Mouse (Mus musculus) MEL (cell line): ENCODE results near the gene Ascc2. TPM values are rescaled to one million over a fixed set of nuclear protein-coding genes. Genes with fewer than 3 reads are reported as not detected.
A peak's percentile ranks its signal among the peaks of the same experiment; 100 is the strongest.

Source experiments
- DNase-seq: peaks from one replicate; pipeline ENCODE4 v3.0.0; 2011; ENCODE audit warnings: low read depth, low spot score
- H3K27ac ChIP-seq: 2 replicates; pipeline ENCODE4 v1.5.1; 2012; ENCODE audit warnings: low read depth, mild to moderate bottlenecking, control low read depth, low read length, moderate library complexity; ENCODE audit not compliant: control insufficient read depth
- H3K27me3 ChIP-seq, 2 experiments: fragments of 150-350 bp in 1 of 2; sonication (generic) in 1 of 2; 2 replicates each; pipeline ENCODE4 v1.6.1; 2012; ENCODE audit warnings: low read length in 2 of 2, mild to moderate bottlenecking in 2 of 2, improper control_type of control experiment in 1 of 2, moderate library complexity in 1 of 2; ENCODE audit not compliant: insufficient read depth in 2 of 2, control insufficient read depth in 1 of 2
- H3K36me3 ChIP-seq, 2 experiments: 2 replicates each; pipeline ENCODE4 v1.6.1; 2012 to 2014; ENCODE audit warnings: low read length in 2 of 2, improper control_type of control experiment in 1 of 2, inconsistent platforms in 1 of 2, mild to moderate bottlenecking in 1 of 2; ENCODE audit not compliant: insufficient read depth in 2 of 2, control insufficient read depth in 1 of 2
- H3K4me1 ChIP-seq, 2 experiments: fragments of 150-350 bp in 1 of 2; sonication (generic) in 1 of 2; 2 replicates each; pipeline ENCODE4 v1.6.1; 2012; ENCODE audit warnings: low read length in 2 of 2, improper control_type of control experiment in 1 of 2, mild to moderate bottlenecking in 1 of 2; ENCODE audit not compliant: insufficient read depth in 2 of 2, control insufficient read depth in 1 of 2
- H3K4me3 ChIP-seq, 2 experiments: fragments of 150-350 bp in 1 of 2; sonication (generic) in 1 of 2; 2 replicates each; pipeline ENCODE4 v1.5.1; 2012; ENCODE audit warnings: low read depth in 2 of 2, low read length in 2 of 2, mild to moderate bottlenecking in 2 of 2, moderate library complexity in 2 of 2, control low read depth in 1 of 2, improper control_type of control experiment in 1 of 2; ENCODE audit not compliant: control insufficient read depth in 1 of 2, insufficient read depth in 1 of 2
- H3K79me2 ChIP-seq: 2 replicates; pipeline ENCODE4 v1.6.1; 2012; ENCODE audit warnings: mild to moderate bottlenecking, low read length, moderate library complexity; ENCODE audit not compliant: control insufficient read depth, poor library complexity, insufficient read depth
- H3K9ac ChIP-seq: 2 replicates; pipeline ENCODE4 v1.6.1; 2012; ENCODE audit warnings: low read depth, mild to moderate bottlenecking, control low read depth, low read length, moderate library complexity; ENCODE audit not compliant: control insufficient read depth, poor library complexity, severe bottlenecking
- H3K9me3 ChIP-seq: fragments of 150-350 bp; sonication (generic); replicated peaks from 2 replicates; pipeline ENCODE4 v1.6.1; 2012; ENCODE audit warnings: mild to moderate bottlenecking, low read length, improper control_type of control experiment, moderate library complexity; ENCODE audit not compliant: insufficient read depth
- BHLHE40 ChIP-seq: IDR thresholded peaks from 2 replicates; pipeline ENCODE4 v1.6.1; 2012; ENCODE audit warnings: low read depth, mild to moderate bottlenecking, inconsistent platforms, low read length, improper control_type of control experiment, borderline replicate concordance
- CHD2 ChIP-seq: IDR thresholded peaks from 2 replicates; pipeline ENCODE4 v1.6.1; 2011; ENCODE audit warnings: low read length, improper control_type of control experiment
- CTCF ChIP-seq, 3 experiments: IDR thresholded peaks in 2 of 3; conservative IDR thresholded peaks in 1 of 3; 2 replicates each; pipeline ENCODE4 v1.5.1; 2011 to 2012; ENCODE audit warnings: low read length in 3 of 3, low read depth in 2 of 3, mild to moderate bottlenecking in 2 of 3, improper control_type of control experiment in 1 of 3, inconsistent platforms in 1 of 3, mixed read lengths in 1 of 3, moderate library complexity in 1 of 3; ENCODE audit not compliant: control insufficient read depth in 1 of 3, insufficient read depth in 1 of 3, poor library complexity in 1 of 3, severe bottlenecking in 1 of 3
- E2F4 ChIP-seq: IDR thresholded peaks from 2 replicates; pipeline ENCODE4 v1.6.1; 2011; ENCODE audit warnings: low read depth, low read length, improper control_type of control experiment, borderline replicate concordance
- ELF1 ChIP-seq: IDR thresholded peaks from 2 replicates; pipeline ENCODE4 v1.6.1; 2014; ENCODE audit warnings: low read depth, mild to moderate bottlenecking, inconsistent platforms, low read length, improper control_type of control experiment, moderate library complexity
- ETS1 ChIP-seq: IDR thresholded peaks from 2 replicates; pipeline ENCODE4 v1.6.1; 2012; ENCODE audit warnings: low read depth, mild to moderate bottlenecking, inconsistent platforms, low read length, improper control_type of control experiment, moderate library complexity
- GATA1 ChIP-seq: IDR thresholded peaks from 2 replicates; pipeline ENCODE4 v1.6.1; 2011; ENCODE audit warnings: low read depth, low read length, improper control_type of control experiment
- MAFK ChIP-seq: IDR thresholded peaks from 2 replicates; pipeline ENCODE4 v1.6.1; 2011; ENCODE audit warnings: low read depth, mild to moderate bottlenecking, low read length, improper control_type of control experiment, borderline replicate concordance
- MAX ChIP-seq: IDR thresholded peaks from 2 replicates; pipeline ENCODE4 v1.6.1; 2011; ENCODE audit warnings: low read length, improper control_type of control experiment
- MAZ ChIP-seq: IDR thresholded peaks from 2 replicates; pipeline ENCODE4 v1.6.1; 2012; ENCODE audit warnings: low read depth, mild to moderate bottlenecking, inconsistent platforms, low read length, improper control_type of control experiment
- MXI1 ChIP-seq: IDR thresholded peaks from 2 replicates; pipeline ENCODE4 v1.6.1; 2011; ENCODE audit warnings: mild to moderate bottlenecking, low read depth, low read length, improper control_type of control experiment
- MYB ChIP-seq: IDR thresholded peaks from 2 replicates; pipeline ENCODE4 v1.6.1; 2011; ENCODE audit warnings: mild to moderate bottlenecking, low read depth, low read length, improper control_type of control experiment
- MYC ChIP-seq: IDR thresholded peaks from 2 replicates; pipeline ENCODE4 v1.6.1; 2011; ENCODE audit warnings: low read depth, mild to moderate bottlenecking, low read length, improper control_type of control experiment, moderate library complexity
- NELFE ChIP-seq: IDR thresholded peaks from 2 replicates; pipeline ENCODE4 v1.6.1; 2011; ENCODE audit warnings: low read depth, low read length, improper control_type of control experiment
- POLR2A ChIP-seq, 2 experiments: IDR thresholded peaks; 2 replicates each; pipeline ENCODE4 v1.6.1; 2011 to 2012; ENCODE audit warnings: low read length in 2 of 2, mild to moderate bottlenecking in 2 of 2, control low read depth in 1 of 2, improper control_type of control experiment in 1 of 2, low read depth in 1 of 2, moderate library complexity in 1 of 2; ENCODE audit not compliant: control insufficient read depth in 1 of 2, insufficient read depth in 1 of 2, poor library complexity in 1 of 2
- SIN3A ChIP-seq: IDR thresholded peaks from 2 replicates; pipeline ENCODE4 v1.6.1; 2012; ENCODE audit warnings: low read length, improper control_type of control experiment, inconsistent platforms
- SMC3 ChIP-seq: IDR thresholded peaks from 2 replicates; pipeline ENCODE4 v1.6.1; 2011; ENCODE audit warnings: low read depth, low read length, improper control_type of control experiment
- ZKSCAN1 ChIP-seq: IDR thresholded peaks from 2 replicates; pipeline ENCODE4 v1.6.1; 2012; ENCODE audit warnings: low read depth, mild to moderate bottlenecking, inconsistent platforms, low read length, improper control_type of control experiment, moderate library complexity
- ZMIZ1 ChIP-seq: IDR thresholded peaks from 2 replicates; pipeline ENCODE4 v1.6.1; 2012; ENCODE audit warnings: low read depth, mild to moderate bottlenecking, inconsistent platforms, low read length, improper control_type of control experiment, moderate library complexity
- polyA plus RNA-seq, 2 experiments: library from polyadenylated mRNA; stranded (reverse) in 1 of 2; unstranded in 1 of 2; fragments of >175 nt in 1 of 2; fragments of >200 nt in 1 of 2; gene quantifications; 2 replicates each; pipeline versions ENCODE4 v1.2.1 to v1.2.4; 2012; ENCODE audit warnings: low replicate concordance in 2 of 2, low read depth in 1 of 2; ENCODE audit not compliant: insufficient read length in 2 of 2, insufficient read depth in 1 of 2, missing spikeins in 1 of 2
- total RNA-seq: library from RNA; depleted of rRNA; stranded (reverse); fragments of 300-350 nt; gene quantifications from 2 replicates; pipeline ENCODE4 v1.2.3, GENCODE M21; 2012

The Ascc2 gene
- total and polyA plus RNA-seq, 3 experiments, result 27.5 to 98.2 (median 43.5) TPM

DNA sequence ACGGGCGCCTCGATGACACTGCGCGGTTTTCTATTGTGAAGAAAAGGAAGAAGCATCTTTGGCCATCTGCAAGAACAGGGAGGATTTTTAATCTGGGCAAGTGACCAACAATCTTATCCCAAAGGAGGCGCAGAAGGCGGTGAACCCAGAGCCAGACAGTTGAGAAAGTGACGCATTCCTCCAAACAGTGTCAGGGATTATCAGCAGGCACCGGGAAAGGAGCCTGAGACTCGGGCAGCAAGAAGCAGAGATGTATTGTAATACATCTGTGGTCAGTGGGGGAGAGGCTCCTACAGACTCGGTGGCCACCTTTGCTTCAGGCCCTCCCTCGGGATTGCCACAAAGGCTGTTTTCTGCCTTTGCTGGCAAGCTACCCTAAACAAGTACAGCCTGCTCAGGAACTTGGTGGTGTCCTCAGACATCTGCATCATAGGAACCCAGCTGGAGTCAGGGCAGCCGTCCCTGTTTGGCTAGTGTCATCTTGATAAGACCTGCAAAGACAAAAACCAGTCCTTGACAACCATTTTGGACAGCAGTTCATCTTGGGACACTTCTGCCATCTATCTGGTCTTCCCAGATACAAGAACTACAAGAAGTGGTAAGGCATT is 16.9 kb upstream of the Ascc2 start:
- Histone ChIP-seq H3K36me3 (no peaks in the 10 kb centered on the region), H3K27ac (no peak overlapping the region), H3K27me3 (peaks cover 3 to 10% of the 10 kb centered on the region in 2 experiments), H3K9ac (no peak overlapping the region), H3K4me3 (no peak overlapping the region), H3K4me1 (no peaks in the 10 kb centered on the region), H3K79me2 (no peaks in the 10 kb centered on the region), H3K9me3 (no peaks in the 10 kb centered on the region)
- no peak for DNase-seq
- TF ChIP-seq BHLHE40, result no peak
- peak; percentile 37; the same call in 1 of the 2 replicates for TF ChIP-seq GATA1
- TF ChIP-seq CHD2, result no peak
- no peak for TF ChIP-seq POLR2A (IDR thresholded peaks at IDR 0.05; ENCODE audit: control insufficient read depth in 1 of 2, insufficient read depth in 1 of 2, low read depth in 1 of 2, low read length in 2 of 2, poor library complexity in 1 of 2)

DNA sequence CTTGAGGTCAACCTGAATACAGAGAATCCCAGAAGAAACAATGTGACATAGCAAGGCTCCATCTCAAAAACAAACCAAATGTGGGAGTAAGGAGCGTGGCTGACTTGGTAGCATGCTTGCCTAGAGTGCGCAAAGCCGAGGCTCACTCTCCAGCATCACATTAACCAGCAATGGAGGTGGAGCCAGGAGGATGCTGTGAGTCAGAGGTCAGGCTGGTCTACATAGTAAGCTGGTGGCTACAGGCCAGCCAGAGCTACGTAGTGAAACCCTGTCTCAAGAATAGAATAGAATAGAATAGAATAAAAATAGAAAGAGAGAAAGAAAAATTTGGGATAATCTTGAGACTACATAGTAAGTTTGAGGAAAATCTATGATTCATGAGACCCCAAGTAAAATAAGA is 15.7 kb upstream of the Ascc2 start:
- Histone ChIP-seq H3K36me3 (no peaks in the 10 kb centered on the region), H3K27me3 (peaks cover 8 to 10% of the 10 kb centered on the region in 2 experiments), H3K9me3 (no peaks in the 10 kb centered on the region), H3K9ac (no peak overlapping the region), H3K79me2 (no peaks in the 10 kb centered on the region), H3K4me3 (no peak overlapping the region), H3K4me1 (no peaks in the 10 kb centered on the region), H3K27ac (no peak overlapping the region)
- TF ChIP-seq E2F4 (no peak), MAFK (no peak), SIN3A (no peak), MXI1 (no peak), ELF1 (no peak), ETS1 (no peak), MAX (no peak), MYB (no peak), SMC3 (no peak), NELFE (no peak), MAZ (no peak), ZMIZ1 (no peak)
- DNase-seq, result no peak

DNA sequence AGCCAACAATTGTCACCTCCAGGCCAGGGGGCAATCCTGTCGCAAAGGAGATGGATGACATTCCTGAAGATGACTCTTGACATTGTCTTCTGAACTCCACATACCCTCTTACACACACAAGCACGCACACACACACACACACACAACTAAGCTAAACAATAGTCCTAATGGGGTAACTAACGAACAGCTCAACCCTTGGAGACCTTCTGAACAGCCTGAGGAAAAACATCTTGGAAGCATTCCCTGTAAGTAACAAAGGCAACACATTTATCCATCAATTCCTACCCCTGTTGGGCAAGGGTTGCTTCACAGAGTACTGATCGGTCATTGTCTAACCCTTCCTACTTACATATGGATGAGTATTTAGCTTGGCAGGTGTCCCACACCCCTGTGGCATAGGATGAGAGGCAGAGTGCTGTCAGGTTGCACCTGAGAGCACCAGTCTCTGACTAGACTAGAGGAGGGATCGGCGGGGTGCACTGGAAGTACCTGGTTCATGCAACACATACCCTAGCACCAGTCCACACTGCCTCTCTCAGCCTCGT is 15.0 kb upstream of the Ascc2 start:
- no peak overlapping the region for H3K27ac ChIP-seq
- no peak for TF ChIP-seq MAFK
- TF ChIP-seq CTCF (IDR thresholded peaks at IDR 0.05 in 2 of 3, conservative IDR thresholded peaks at IDR 0.05 in 1 of 3; ENCODE audit: control insufficient read depth in 1 of 3, insufficient read depth in 1 of 3, low read depth in 2 of 3, low read length in 3 of 3, poor library complexity in 1 of 3, severe bottlenecking in 1 of 3), result no peak
- no peak for TF ChIP-seq ZKSCAN1
- TF ChIP-seq MYC, result no peak
- TF ChIP-seq ELF1, result no peak
- no peak for TF ChIP-seq GATA1
- H3K4me3 ChIP-seq, result no peak overlapping the region
- DNase-seq, result no peak
- peaks cover 9 to 10% of the 10 kb centered on the region in 2 experiments for H3K27me3 ChIP-seq
- no peak overlapping the region for H3K9ac ChIP-seq
- H3K4me1 ChIP-seq, result no peaks in the 10 kb centered on the region
- H3K36me3 ChIP-seq, result no peaks in the 10 kb centered on the region
- no peaks in the 10 kb centered on the region for H3K79me2 ChIP-seq
- H3K9me3 ChIP-seq, result no peaks in the 10 kb centered on the region
